36 mouse cellular contexts compared by ENCODE assay signal in genomic region chr9:22405414-22405813, GRCm38 (mm10). TPM values are rescaled to one million over a fixed set of nuclear protein-coding genes. Genes with fewer than 3 reads are reported as not detected.
A peak's percentile ranks its signal among the peaks of the same experiment; 100 is the strongest.
DNase-seq lines count a peak whose midpoint lies in the region; ATAC-seq and TF ChIP-seq lines count a peak whose summit lies in the region.
"Had no signal": no experiment of that assay in that cellular context is flagged by ENCODE, and none has a peak within 500 bp of the region (broad histone marks: within the 10 kb centered on the region; RNA-seq: fewer than 3 reads in every experiment).

No protein-coding gene starts in this region.

- H3K4me3 ChIP-seq in kidney, embryonic 15.5 days (replicated peaks) = no peak overlapping the region
- no peak overlapping the region for H3K4me3 ChIP-seq in lung, embryonic 16.5 days (ENCODE audit: low read length)
- no peak overlapping the region for H3K4me3 ChIP-seq in stomach, embryonic 15.5 days (replicated peaks)
- H3K4me3 ChIP-seq in stomach, postnatal 0 days (ENCODE audit: low read depth, low read length) = no peak overlapping the region
- H3K4me3 ChIP-seq in stomach, embryonic 16.5 days (replicated peaks; ENCODE audit: low read length) = no peak overlapping the region
- H3K4me3 ChIP-seq: erythroblast, embryonic 14.5 days; forebrain, embryonic 12.5 days; forebrain, embryonic 15.5 days; heart, adult 2 months; heart, embryonic 10.5 days; heart, embryonic 13.5 days had no signal

- no peak for TF ChIP-seq CTCF in stomach, postnatal 0 days (IDR thresholded peaks at IDR 0.05; ENCODE audit: low read depth)

- TF ChIP-seq EP300 in stomach, postnatal 0 days (optimal IDR thresholded peaks at IDR 0.05) = no peak

- no peaks in the 10 kb centered on the region for H3K27me3 ChIP-seq in kidney, embryonic 15.5 days
- no peaks in the 10 kb centered on the region for H3K27me3 ChIP-seq in lung, embryonic 16.5 days (ENCODE audit: control insufficient read depth, insufficient read depth, low read depth, low read length)
- H3K27me3 ChIP-seq in stomach, embryonic 15.5 days (replicated peaks) = no peaks in the 10 kb centered on the region
- H3K27me3 ChIP-seq in stomach, postnatal 0 days (ENCODE audit: control insufficient read depth, insufficient read depth, low read length) = no peaks in the 10 kb centered on the region
- no peaks in the 10 kb centered on the region for H3K27me3 ChIP-seq in stomach, embryonic 16.5 days (ENCODE audit: control insufficient read depth, insufficient read depth, low read length)
- H3K27me3 ChIP-seq: CH12.LX; forebrain, embryonic 12.5 days; forebrain, embryonic 15.5 days; heart, embryonic 13.5 days; Patski had no signal

- H3K4me2 ChIP-seq in kidney, embryonic 15.5 days = no peak overlapping the region
- no peak overlapping the region for H3K4me2 ChIP-seq in lung, embryonic 16.5 days (ENCODE audit: low read depth, low read length)
- H3K4me2 ChIP-seq in stomach, embryonic 15.5 days = no peak overlapping the region
- no peak overlapping the region for H3K4me2 ChIP-seq in stomach, postnatal 0 days (replicated peaks; ENCODE audit: low read depth)
- H3K4me2 ChIP-seq in stomach, embryonic 16.5 days (ENCODE audit: low read depth, low read length) = no peak overlapping the region
- H3K4me2 ChIP-seq: forebrain, embryonic 12.5 days; forebrain, embryonic 15.5 days; heart, embryonic 13.5 days; hindbrain, embryonic 14.5 days had no signal

- H3K9ac ChIP-seq in kidney, embryonic 15.5 days = no peak overlapping the region
- H3K9ac ChIP-seq in lung, embryonic 16.5 days (ENCODE audit: low read length) = no peak overlapping the region
- H3K9ac ChIP-seq in stomach, embryonic 15.5 days = no peak overlapping the region
- H3K9ac ChIP-seq in stomach, postnatal 0 days (ENCODE audit: low read length) = no peak overlapping the region
- H3K9ac ChIP-seq in stomach, embryonic 16.5 days (ENCODE audit: low read length) = no peak overlapping the region
- H3K9ac ChIP-seq: forebrain, embryonic 12.5 days; forebrain, embryonic 15.5 days; heart, embryonic 13.5 days; hindbrain, embryonic 14.5 days had no signal

- 0 out of 2 replicates have a peak overlapping the region, but pooled peaks have one; percentile 32 for H3K27ac ChIP-seq in kidney, embryonic 15.5 days
- H3K27ac ChIP-seq in lung, embryonic 16.5 days (ENCODE audit: low read length) = peak overlapping the region; percentile 79
- H3K27ac ChIP-seq in stomach, embryonic 15.5 days = peak overlapping the region; percentile 59; the same call in 1 of the 2 replicates
- no peak overlapping the region for H3K27ac ChIP-seq in stomach, postnatal 0 days (replicated peaks)
- H3K27ac ChIP-seq in stomach, embryonic 16.5 days (ENCODE audit: low read length) = peak overlapping the region; percentile 43; the same call in 1 of the 2 replicates
- H3K27ac ChIP-seq: forebrain, embryonic 12.5 days; forebrain, embryonic 15.5 days; heart, adult 2 months; heart, embryonic 10.5 days; heart, embryonic 13.5 days; hindbrain, embryonic 14.5 days; hindbrain, postnatal 0 days had no signal

- 69% methylated on average over 3 of the region's 3 CpGs for WGBS in kidney, embryonic 15.5 days
- WGBS in lung, embryonic 16.5 days = 44% methylated on average over 3 of the region's 3 CpGs
- 59% methylated on average over 3 of the region's 3 CpGs for WGBS in stomach, embryonic 15.5 days
- 42% methylated on average over 3 of the region's 3 CpGs for WGBS in stomach, postnatal 0 days
- WGBS in stomach, embryonic 16.5 days = 63% methylated on average over 3 of the region's 3 CpGs

- no peaks in the 10 kb centered on the region for H3K36me3 ChIP-seq in kidney, embryonic 15.5 days
- H3K36me3 ChIP-seq in lung, embryonic 16.5 days (ENCODE audit: control insufficient read depth, insufficient read depth, low read length) = no peaks in the 10 kb centered on the region
- no peaks in the 10 kb centered on the region for H3K36me3 ChIP-seq in stomach, embryonic 15.5 days
- no peaks in the 10 kb centered on the region for H3K36me3 ChIP-seq in stomach, postnatal 0 days (ENCODE audit: control insufficient read depth, insufficient read depth, low read length)
- H3K36me3 ChIP-seq in stomach, embryonic 16.5 days (ENCODE audit: control insufficient read depth, insufficient read depth, low read length) = no peaks in the 10 kb centered on the region
- H3K36me3 ChIP-seq: forebrain, embryonic 12.5 days; forebrain, embryonic 15.5 days; G1E; heart, embryonic 10.5 days; heart, embryonic 13.5 days had no signal

- no peak for DNase-seq in kidney, adult 8-10 months
- DNase-seq in lung, adult 18-20 months = no peak
- DNase-seq in stomach, postnatal 0 days (ENCODE audit: low spot score) = no peak
- DNase-seq in urinary bladder, adult 18-20 months (ENCODE audit: low spot score in 2 of 2) = no peak
- DNase-seq: adrenal gland, adult 8-10 months; adrenal gland, postnatal 25 days; B cell, adult 2 months; cerebellum, adult 11-12 months; cerebellum, adult 8-10 months; cerebellum, postnatal 10 days; cerebellum, postnatal 36 days; embryo, embryonic 11 days; gastrocnemius, postnatal 10 days; gastrocnemius, postnatal 36 days; heart, adult 2 months; heart, postnatal 14 days; heart, postnatal 4 days had no signal

- H3K4me1 ChIP-seq in kidney, embryonic 15.5 days = no peaks in the 10 kb centered on the region
- H3K4me1 ChIP-seq in lung, embryonic 16.5 days (replicated peaks; ENCODE audit: control insufficient read depth, insufficient read depth, low read length) = no peaks in the 10 kb centered on the region
- no peaks in the 10 kb centered on the region for H3K4me1 ChIP-seq in stomach, embryonic 15.5 days
- H3K4me1 ChIP-seq in stomach, postnatal 0 days (replicated peaks; ENCODE audit: control insufficient read depth, insufficient read depth) = no peaks in the 10 kb centered on the region
- no peaks in the 10 kb centered on the region for H3K4me1 ChIP-seq in stomach, embryonic 16.5 days (ENCODE audit: control insufficient read depth, insufficient read depth, low read length)
- H3K4me1 ChIP-seq: forebrain, embryonic 12.5 days; forebrain, embryonic 15.5 days; heart, embryonic 10.5 days; heart, embryonic 13.5 days had no signal

- no peak for ATAC-seq in kidney, embryonic 15.5 days (replicated peaks; ENCODE audit: low FRiP score)
- peak; percentile 90 for ATAC-seq in lung, embryonic 16.5 days (ENCODE audit: low read depth)
- 0 out of 2 replicates have a peak, but pooled peaks have one; percentile 31 for ATAC-seq in stomach, embryonic 15.5 days (ENCODE audit: insufficient read depth, low FRiP score, low read depth)
- ATAC-seq in stomach, postnatal 0 days (ENCODE audit: low FRiP score, low TSS enrichment) = no peak
- ATAC-seq in stomach, embryonic 16.5 days (ENCODE audit: insufficient read depth, low FRiP score) = no peak
- ATAC-seq: forebrain, embryonic 15.5 days; hindbrain, postnatal 0 days; Patski had no signal

- no peaks in the 10 kb centered on the region for H3K9me3 ChIP-seq in kidney, embryonic 15.5 days (replicated peaks)
- no peaks in the 10 kb centered on the region for H3K9me3 ChIP-seq in lung, embryonic 16.5 days (ENCODE audit: control insufficient read depth, low read length)
- no peaks in the 10 kb centered on the region for H3K9me3 ChIP-seq in stomach, embryonic 15.5 days
- no peaks in the 10 kb centered on the region for H3K9me3 ChIP-seq in stomach, postnatal 0 days (ENCODE audit: control insufficient read depth, low read length)
- H3K9me3 ChIP-seq in stomach, embryonic 16.5 days (replicated peaks; ENCODE audit: control insufficient read depth, low read length) = no peaks in the 10 kb centered on the region
- H3K9me3 ChIP-seq: forebrain, embryonic 12.5 days; forebrain, embryonic 15.5 days; G1E; heart, embryonic 10.5 days; heart, embryonic 13.5 days had no signal

RNA-seq across cellular contexts. Expression of gene 9530077C05Rik, which starts 5.9 kb away (rescaled TPM):
- polyA plus RNA-seq in kidney, embryonic 15.5 days (2015; fragmentation: Nextera tagmentation; extraction: Ambion mirVana) = 3.6 and 5.0 TPM in 2 replicates
- 4.9 and 7.5 TPM in 2 replicates for polyA plus RNA-seq in lung, embryonic 16.5 days (2015; fragmentation: Nextera tagmentation; extraction: Ambion mirVana)
- polyA plus RNA-seq in stomach, embryonic 15.5 days (2015; fragmentation: Nextera tagmentation; extraction: Ambion mirVana) = 4.0 and 5.6 TPM in 2 replicates
- polyA plus RNA-seq in stomach, postnatal 0 days (2015; fragmentation: Nextera tagmentation; extraction: Ambion mirVana) = 2.2 and 2.8 TPM in 2 replicates
- 4.4 and 5.3 TPM in 2 replicates for polyA plus RNA-seq in stomach, embryonic 16.5 days (2015; fragmentation: Nextera tagmentation; extraction: Ambion mirVana)

RNA-seq across cellular contexts. Expression of gene Anln, which starts 16.4 kb away (rescaled TPM):
- 44.8 and 49.6 TPM in 2 replicates for polyA plus RNA-seq in kidney, embryonic 15.5 days (2015; fragmentation: Nextera tagmentation; extraction: Ambion mirVana)
- 57.9 and 62.8 TPM in 2 replicates for polyA plus RNA-seq in lung, embryonic 16.5 days (2015; fragmentation: Nextera tagmentation; extraction: Ambion mirVana)
- 47.9 and 49.8 TPM in 2 replicates for polyA plus RNA-seq in stomach, embryonic 15.5 days (2015; fragmentation: Nextera tagmentation; extraction: Ambion mirVana)
- 13.3 and 15.7 TPM in 2 replicates for polyA plus RNA-seq in stomach, postnatal 0 days (2015; fragmentation: Nextera tagmentation; extraction: Ambion mirVana)
- polyA plus RNA-seq in stomach, embryonic 16.5 days (2015; fragmentation: Nextera tagmentation; extraction: Ambion mirVana) = 57.6 and 58.0 TPM in 2 replicates

RNA-seq across cellular contexts. Expression of gene Gm17545, which starts 48.7 kb away (rescaled TPM):
- not detected in 2 replicates for polyA plus RNA-seq in kidney, embryonic 15.5 days (2015; fragmentation: Nextera tagmentation; extraction: Ambion mirVana)
- polyA plus RNA-seq in lung, embryonic 16.5 days (2015; fragmentation: Nextera tagmentation; extraction: Ambion mirVana) = not detected in 2 replicates
- polyA plus RNA-seq in stomach, embryonic 15.5 days (2015; fragmentation: Nextera tagmentation; extraction: Ambion mirVana) = not detected in 2 replicates
- polyA plus RNA-seq in stomach, postnatal 0 days (2015; fragmentation: Nextera tagmentation; extraction: Ambion mirVana) = not detected in 2 replicates
- polyA plus RNA-seq in stomach, embryonic 16.5 days (2015; fragmentation: Nextera tagmentation; extraction: Ambion mirVana) = not detected in 2 replicates
- polyA plus RNA-seq: brain, embryonic 14.5 days; cortical plate, adult 2 months; embryonic facial prominence, embryonic 11.5 days; erythroblast, embryonic 14.5 days; forebrain, embryonic 12.5 days; forebrain, embryonic 15.5 days; G1E; heart, adult 2 months; heart, embryonic 10.5 days; heart, embryonic 13.5 days; heart, embryonic 16.5 days; hindbrain, embryonic 11.5 days; hindbrain, embryonic 14.5 days; hindbrain, postnatal 0 days; Patski had no signal

Comparison
In these comparisons a context has a peak if more than half of its experiments do, and no peak if none do; other contexts are left out.
1. ATAC-seq: peak in lung, embryonic 16.5 days (single experiment) and stomach, embryonic 15.5 days (single experiment); none in kidney, embryonic 15.5 days (single experiment), stomach, postnatal 0 days (single experiment) and stomach, embryonic 16.5 days (single experiment).